Mouse (Mus musculus) MEL (cell line): ENCODE data around the gene Gm5431. TPM values are rescaled to one million over a fixed set of nuclear protein-coding genes. Genes with fewer than 3 reads are reported as not detected.
"Not testable (repeated sequence)": the region's sequence is repeated elsewhere in the genome, so short reads cannot be mapped to it uniquely, and the experiment has no call there.

ENCODE experiments used
- DNase-seq: peaks from one replicate; pipeline ENCODE4 v3.0.0; 2011; ENCODE audit warnings: low read depth, low spot score
- H3K27ac ChIP-seq: 2 replicates; pipeline ENCODE4 v1.5.1; 2012; ENCODE audit warnings: low read depth, mild to moderate bottlenecking, control low read depth, low read length, moderate library complexity; ENCODE audit not compliant: control insufficient read depth
- H3K27me3 ChIP-seq, 2 experiments: fragments of 150-350 bp in 1 of 2; sonication (generic) in 1 of 2; 2 replicates each; pipeline ENCODE4 v1.6.1; 2012; ENCODE audit warnings: low read length in 2 of 2, mild to moderate bottlenecking in 2 of 2, improper control_type of control experiment in 1 of 2, moderate library complexity in 1 of 2; ENCODE audit not compliant: insufficient read depth in 2 of 2, control insufficient read depth in 1 of 2
- H3K36me3 ChIP-seq, 2 experiments: 2 replicates each; pipeline ENCODE4 v1.6.1; 2012 to 2014; ENCODE audit warnings: low read length in 2 of 2, improper control_type of control experiment in 1 of 2, inconsistent platforms in 1 of 2, mild to moderate bottlenecking in 1 of 2; ENCODE audit not compliant: insufficient read depth in 2 of 2, control insufficient read depth in 1 of 2
- H3K4me1 ChIP-seq, 2 experiments: fragments of 150-350 bp in 1 of 2; sonication (generic) in 1 of 2; 2 replicates each; pipeline ENCODE4 v1.6.1; 2012; ENCODE audit warnings: low read length in 2 of 2, improper control_type of control experiment in 1 of 2, mild to moderate bottlenecking in 1 of 2; ENCODE audit not compliant: insufficient read depth in 2 of 2, control insufficient read depth in 1 of 2
- H3K4me3 ChIP-seq, 2 experiments: fragments of 150-350 bp in 1 of 2; sonication (generic) in 1 of 2; 2 replicates each; pipeline ENCODE4 v1.5.1; 2012; ENCODE audit warnings: low read depth in 2 of 2, low read length in 2 of 2, mild to moderate bottlenecking in 2 of 2, moderate library complexity in 2 of 2, control low read depth in 1 of 2, improper control_type of control experiment in 1 of 2; ENCODE audit not compliant: control insufficient read depth in 1 of 2, insufficient read depth in 1 of 2
- H3K79me2 ChIP-seq: 2 replicates; pipeline ENCODE4 v1.6.1; 2012; ENCODE audit warnings: mild to moderate bottlenecking, low read length, moderate library complexity; ENCODE audit not compliant: control insufficient read depth, poor library complexity, insufficient read depth
- H3K9ac ChIP-seq: 2 replicates; pipeline ENCODE4 v1.6.1; 2012; ENCODE audit warnings: low read depth, mild to moderate bottlenecking, control low read depth, low read length, moderate library complexity; ENCODE audit not compliant: control insufficient read depth, poor library complexity, severe bottlenecking
- H3K9me3 ChIP-seq: fragments of 150-350 bp; sonication (generic); replicated peaks from 2 replicates; pipeline ENCODE4 v1.6.1; 2012; ENCODE audit warnings: mild to moderate bottlenecking, low read length, improper control_type of control experiment, moderate library complexity; ENCODE audit not compliant: insufficient read depth
- BHLHE40 ChIP-seq: IDR thresholded peaks from 2 replicates; pipeline ENCODE4 v1.6.1; 2012; ENCODE audit warnings: low read depth, mild to moderate bottlenecking, inconsistent platforms, low read length, improper control_type of control experiment, borderline replicate concordance
- CHD1 ChIP-seq: IDR thresholded peaks from 2 replicates; pipeline ENCODE4 v1.6.1; 2012; ENCODE audit warnings: low read depth, mild to moderate bottlenecking, inconsistent platforms, low read length, improper control_type of control experiment
- E2F4 ChIP-seq: IDR thresholded peaks from 2 replicates; pipeline ENCODE4 v1.6.1; 2011; ENCODE audit warnings: low read depth, low read length, improper control_type of control experiment, borderline replicate concordance
- ELF1 ChIP-seq: IDR thresholded peaks from 2 replicates; pipeline ENCODE4 v1.6.1; 2014; ENCODE audit warnings: low read depth, mild to moderate bottlenecking, inconsistent platforms, low read length, improper control_type of control experiment, moderate library complexity
- EP300 ChIP-seq, 2 experiments: IDR thresholded peaks; 2 replicates each; pipeline ENCODE4 v1.6.1; 2011; ENCODE audit warnings: improper control_type of control experiment in 2 of 2, low read length in 2 of 2, low read depth in 1 of 2, mild to moderate bottlenecking in 1 of 2
- GABPA ChIP-seq: IDR thresholded peaks from 2 replicates; pipeline ENCODE4 v1.6.1; 2012; ENCODE audit warnings: low read depth, mild to moderate bottlenecking, inconsistent platforms, low read length, improper control_type of control experiment, moderate library complexity
- GATA1 ChIP-seq: IDR thresholded peaks from 2 replicates; pipeline ENCODE4 v1.6.1; 2011; ENCODE audit warnings: low read depth, low read length, improper control_type of control experiment
- HCFC1 ChIP-seq: IDR thresholded peaks from 2 replicates; pipeline ENCODE4 v1.6.1; 2012; ENCODE audit warnings: low read depth, mild to moderate bottlenecking, inconsistent platforms, low read length, improper control_type of control experiment, moderate library complexity
- JUND ChIP-seq: IDR thresholded peaks from 2 replicates; pipeline ENCODE4 v1.6.1; 2011; ENCODE audit warnings: low read depth, mild to moderate bottlenecking, improper control_type of control experiment, low read length
- KAT2A ChIP-seq: conservative IDR thresholded peaks from 2 replicates; pipeline ENCODE4 v1.6.1; 2012; ENCODE audit warnings: low read depth, low read length, improper control_type of control experiment, inconsistent platforms
- MAFK ChIP-seq: IDR thresholded peaks from 2 replicates; pipeline ENCODE4 v1.6.1; 2011; ENCODE audit warnings: low read depth, mild to moderate bottlenecking, low read length, improper control_type of control experiment, borderline replicate concordance
- MAX ChIP-seq: IDR thresholded peaks from 2 replicates; pipeline ENCODE4 v1.6.1; 2011; ENCODE audit warnings: low read length, improper control_type of control experiment
- MXI1 ChIP-seq: IDR thresholded peaks from 2 replicates; pipeline ENCODE4 v1.6.1; 2011; ENCODE audit warnings: mild to moderate bottlenecking, low read depth, low read length, improper control_type of control experiment
- MYC ChIP-seq: IDR thresholded peaks from 2 replicates; pipeline ENCODE4 v1.6.1; 2011; ENCODE audit warnings: low read depth, mild to moderate bottlenecking, low read length, improper control_type of control experiment, moderate library complexity
- NELFE ChIP-seq: IDR thresholded peaks from 2 replicates; pipeline ENCODE4 v1.6.1; 2011; ENCODE audit warnings: low read depth, low read length, improper control_type of control experiment
- NRF1 ChIP-seq: IDR thresholded peaks from 2 replicates; pipeline ENCODE4 v1.6.1; 2014; ENCODE audit warnings: low read depth, mild to moderate bottlenecking, inconsistent platforms, low read length, improper control_type of control experiment, moderate library complexity; ENCODE audit not compliant: poor library complexity, insufficient read depth, severe bottlenecking
- POLR2A ChIP-seq, 2 experiments: IDR thresholded peaks; 2 replicates each; pipeline ENCODE4 v1.6.1; 2011 to 2012; ENCODE audit warnings: low read length in 2 of 2, mild to moderate bottlenecking in 2 of 2, control low read depth in 1 of 2, improper control_type of control experiment in 1 of 2, low read depth in 1 of 2, moderate library complexity in 1 of 2; ENCODE audit not compliant: control insufficient read depth in 1 of 2, insufficient read depth in 1 of 2, poor library complexity in 1 of 2
- POLR2AphosphoS2 ChIP-seq: IDR thresholded peaks from 2 replicates; pipeline ENCODE4 v1.6.1; 2011; ENCODE audit warnings: low read length, improper control_type of control experiment
- RAD21 ChIP-seq: IDR thresholded peaks from 2 replicates; pipeline ENCODE4 v1.6.1; 2011; ENCODE audit warnings: mild to moderate bottlenecking, low read depth, low read length, improper control_type of control experiment
- RCOR1 ChIP-seq: IDR thresholded peaks from 2 replicates; pipeline ENCODE4 v1.6.1; 2012; ENCODE audit warnings: low read depth, mild to moderate bottlenecking, inconsistent platforms, low read length, improper control_type of control experiment
- SIN3A ChIP-seq: IDR thresholded peaks from 2 replicates; pipeline ENCODE4 v1.6.1; 2012; ENCODE audit warnings: low read length, improper control_type of control experiment, inconsistent platforms
- SMC3 ChIP-seq: IDR thresholded peaks from 2 replicates; pipeline ENCODE4 v1.6.1; 2011; ENCODE audit warnings: low read depth, low read length, improper control_type of control experiment
- TAL1 ChIP-seq: IDR thresholded peaks from 2 replicates; pipeline ENCODE4 v1.6.1; 2012; ENCODE audit warnings: mild to moderate bottlenecking, inconsistent platforms, low read length, moderate library complexity, mixed read lengths
- TBP ChIP-seq: IDR thresholded peaks from 2 replicates; pipeline ENCODE4 v1.8.0; 2011; ENCODE audit warnings: low read depth, low read length, improper control_type of control experiment
- TCF12 ChIP-seq: IDR thresholded peaks from 2 replicates; pipeline ENCODE4 v1.6.1; 2014; ENCODE audit warnings: low read depth, mild to moderate bottlenecking, inconsistent platforms, low read length, improper control_type of control experiment, moderate library complexity
- UBTF ChIP-seq: IDR thresholded peaks from 2 replicates; pipeline ENCODE4 v1.6.1; 2012; ENCODE audit warnings: low read depth, mild to moderate bottlenecking, inconsistent platforms, low read length, improper control_type of control experiment, moderate library complexity, borderline replicate concordance; ENCODE audit not compliant: insufficient read depth
- USF1 ChIP-seq: IDR thresholded peaks from 2 replicates; pipeline ENCODE4 v1.6.1; 2014; ENCODE audit warnings: low read depth, mild to moderate bottlenecking, inconsistent platforms, low read length, improper control_type of control experiment, moderate library complexity
- USF2 ChIP-seq, 2 experiments: IDR thresholded peaks; 2 replicates each; pipeline ENCODE4 v1.6.1; 2011 to 2012; ENCODE audit warnings: improper control_type of control experiment in 2 of 2, low read length in 2 of 2, borderline replicate concordance in 1 of 2, inconsistent platforms in 1 of 2, low read depth in 1 of 2, mild to moderate bottlenecking in 1 of 2; ENCODE audit not compliant: insufficient read depth in 1 of 2
- ZKSCAN1 ChIP-seq: IDR thresholded peaks from 2 replicates; pipeline ENCODE4 v1.6.1; 2012; ENCODE audit warnings: low read depth, mild to moderate bottlenecking, inconsistent platforms, low read length, improper control_type of control experiment, moderate library complexity
- ZMIZ1 ChIP-seq: IDR thresholded peaks from 2 replicates; pipeline ENCODE4 v1.6.1; 2012; ENCODE audit warnings: low read depth, mild to moderate bottlenecking, inconsistent platforms, low read length, improper control_type of control experiment, moderate library complexity
- ZNF384 ChIP-seq: IDR thresholded peaks from 2 replicates; pipeline ENCODE4 v1.6.1; 2012; ENCODE audit warnings: low read depth, mild to moderate bottlenecking, inconsistent platforms, low read length, improper control_type of control experiment
- polyA plus RNA-seq, 2 experiments: library from polyadenylated mRNA; stranded (reverse) in 1 of 2; unstranded in 1 of 2; fragments of >175 nt in 1 of 2; fragments of >200 nt in 1 of 2; gene quantifications; 2 replicates each; pipeline versions ENCODE4 v1.2.1 to v1.2.4; 2012; ENCODE audit warnings: low replicate concordance in 2 of 2, low read depth in 1 of 2; ENCODE audit not compliant: insufficient read length in 2 of 2, insufficient read depth in 1 of 2, missing spikeins in 1 of 2
- total RNA-seq: library from RNA; depleted of rRNA; stranded (reverse); fragments of 300-350 nt; gene quantifications from 2 replicates; pipeline ENCODE4 v1.2.3, GENCODE M21; 2012

Gene Gm5431
- total and polyA plus RNA-seq, 3 experiments, result 0.04 TPM; not detected in 2

DNA sequence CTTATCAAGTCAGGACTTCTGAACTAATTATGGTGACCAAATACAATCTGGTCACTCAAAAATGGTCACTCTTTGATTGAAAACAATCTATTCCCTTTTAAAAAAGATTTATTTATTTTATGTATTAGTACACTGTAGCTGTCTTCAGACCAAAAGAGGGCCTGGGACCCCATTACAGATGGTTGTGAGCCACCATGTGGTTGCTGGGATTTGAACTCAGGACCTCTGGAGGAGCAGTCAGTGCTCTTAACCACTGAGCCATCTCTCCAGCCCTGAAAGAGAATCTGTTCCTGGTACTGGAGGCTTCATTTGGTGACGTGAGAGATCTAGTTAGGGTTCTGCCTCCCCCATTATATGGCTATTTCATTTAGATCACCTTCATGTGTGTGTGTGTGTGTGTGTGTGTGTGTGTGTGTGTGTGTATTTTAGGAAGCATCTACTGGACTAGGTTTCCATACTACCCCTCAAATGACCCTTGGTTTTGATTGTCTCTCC, 26.6 kb downstream of the Gm5431 start:
- Histone ChIP-seq H3K4me1 (peaks cover 6 to 19% of the 10 kb centered on the region in 2 experiments), H3K79me2 (peaks cover 12% of the 10 kb centered on the region; the same call in 1 of the 2 replicates), H3K36me3 (peaks cover 0 to 12% of the 10 kb centered on the region in 2 experiments; a peak in 2 of 4 replicates)
- DNase-seq, result peak; percentile 47
- not testable (repeated sequence) for H3K9ac ChIP-seq, H3K9me3 ChIP-seq, H3K27ac ChIP-seq, H3K4me3 ChIP-seq, H3K27me3 ChIP-seq
- TF ChIP-seq TBP, result peak; percentile 98

- H3K4me1 ChIP-seq, result peaks cover 6 to 24% of the 10 kb centered on the region in 2 experiments
- DNase-seq, result peak; percentile 92
- H3K9me3 ChIP-seq, result no peaks in the 10 kb centered on the region
- no peaks in the 10 kb centered on the region for H3K27me3 ChIP-seq
- peaks cover 0 to 12% of the 10 kb centered on the region in 2 experiments; a peak in 2 of 4 replicates for H3K36me3 ChIP-seq
- peak overlapping the region in 1 of 2 experiments; percentile 86; a peak in 2 of 4 replicates for H3K4me3 ChIP-seq
- H3K79me2 ChIP-seq, result peaks cover 16% of the 10 kb centered on the region; the same call in 1 of the 2 replicates
- peak overlapping the region; percentile 4; the same call in 1 of the 2 replicates for H3K9ac ChIP-seq
- H3K27ac ChIP-seq, result peak overlapping the region; percentile 95
- TF ChIP-seq ZKSCAN1 (no peak), POLR2AphosphoS2 (no peak), BHLHE40 (peak; percentile 61; the same call in 1 of the 2 replicates), MXI1 (peak; percentile 82), GABPA (no peak), CHD1 (0 out of 2 replicates have a peak, but pooled peaks have one; percentile 23), POLR2A (IDR thresholded peaks at IDR 0.05; ENCODE audit: control insufficient read depth in 1 of 2, insufficient read depth in 1 of 2, low read depth in 1 of 2, low read length in 2 of 2, poor library complexity in 1 of 2) (no peak), ZNF384 (peak; percentile 88), MAX (peak; percentile 74), NELFE (peak; percentile 21; the same call in 1 of the 2 replicates), EP300 (IDR thresholded peaks at IDR 0.05; ENCODE audit: low read depth in 1 of 2, low read length in 2 of 2) (peak in 1 of 2 experiments; percentile 34; a peak in 1 of 4 replicates), RAD21 (peak; percentile 97), KAT2A (no peak), JUND (peak; percentile 80; the same call in 1 of the 2 replicates), GATA1 (peak; percentile 71), ZMIZ1 (no peak), ELF1 (peak; percentile 62; the same call in 1 of the 2 replicates), HCFC1 (peak; percentile 43), TAL1 (no peak), UBTF (no peak), SMC3 (peak; percentile 98), MYC (peak; percentile 87; the same call in 1 of the 2 replicates), USF1 (0 out of 2 replicates have a peak, but pooled peaks have one; percentile 8), E2F4 (no peak), NRF1 (no peak), TCF12 (0 out of 2 replicates have a peak, but pooled peaks have one; percentile 15), SIN3A (peak; percentile 90), MAFK (no peak), USF2 (IDR thresholded peaks at IDR 0.05; ENCODE audit: borderline replicate concordance in 1 of 2, insufficient read depth in 1 of 2, low read depth in 1 of 2, low read length in 2 of 2) (no peak), RCOR1 (peak; percentile 63)
Measured at GRCm38 (mm10) chr11:48874465-48874864, 27.5 kb downstream of the Gm5431 start.
